Comparison of ENCODE assay signal across 10 mouse cellular contexts in genomic region chr10:90596576-90596975, GRCm38 (mm10).
DNase-seq lines count a peak whose midpoint lies in the region; ATAC-seq and TF ChIP-seq lines count a peak whose summit lies in the region.
"Had no signal": no experiment of that assay in that cellular context is flagged by ENCODE, and none has a peak within 500 bp of the region (broad histone marks: within the 10 kb centered on the region; RNA-seq: fewer than 3 reads in every experiment).

No protein-coding gene starts in this region.

- no peak overlapping the region for H3K4me2 ChIP-seq in forebrain, embryonic 14.5 days (ENCODE audit: low read length)
- H3K4me2 ChIP-seq: embryonic facial prominence, embryonic 13.5 days had no signal

- no peaks in the 10 kb centered on the region for H3K9me3 ChIP-seq in forebrain, embryonic 14.5 days (replicated peaks; ENCODE audit: control insufficient read depth, low read length)
- H3K9me3 ChIP-seq: embryonic facial prominence, embryonic 13.5 days had no signal

- H3K27ac ChIP-seq in forebrain, embryonic 14.5 days (ENCODE audit: low read depth, low read length): no peak overlapping the region
- no peak overlapping the region for H3K27ac ChIP-seq in kidney, adult 2 months (ENCODE audit: insufficient read depth, low read depth, low read length)
- H3K27ac ChIP-seq: embryonic facial prominence, embryonic 13.5 days; liver, embryonic 14.5 days had no signal

- no peak overlapping the region for H3K4me3 ChIP-seq in forebrain, embryonic 14.5 days (ENCODE audit: low read depth, low read length)
- H3K4me3 ChIP-seq in kidney, adult 2 months (ENCODE audit: insufficient read depth, low read depth, low read length): no peak overlapping the region
- H3K4me3 ChIP-seq: embryonic facial prominence, embryonic 13.5 days had no signal

- no peaks in the 10 kb centered on the region for H3K36me3 ChIP-seq in forebrain, embryonic 14.5 days (ENCODE audit: control insufficient read depth, insufficient read depth, low read length)
- no peaks in the 10 kb centered on the region for H3K36me3 ChIP-seq in kidney, adult 2 months (ENCODE audit: control insufficient read depth, insufficient read depth, low read length)
- H3K36me3 ChIP-seq: embryonic facial prominence, embryonic 13.5 days had no signal

- TF ChIP-seq CTCF in kidney, adult 2 months (conservative IDR thresholded peaks at IDR 0.05; ENCODE audit: insufficient read depth, insufficient read length, low read depth, low read length): no peak

- H3K9ac ChIP-seq in forebrain, embryonic 14.5 days (ENCODE audit: low read length): no peak overlapping the region
- H3K9ac ChIP-seq: embryonic facial prominence, embryonic 13.5 days; liver, embryonic 14.5 days had no signal

- intact Hi-C loops in left cerebral cortex, postnatal 10 days (cut with DNase I): no loop called here
- intact Hi-C loops in heart, postnatal 36 days (cut with DNase I): no loop called here

- no peak for TF ChIP-seq POLR2A in kidney, adult 2 months (IDR thresholded peaks at IDR 0.05; ENCODE audit: low read depth, low read length)

- peaks cover 9% of the 10 kb centered on the region; the same call in 1 of the 2 replicates for H3K4me1 ChIP-seq in forebrain, embryonic 14.5 days (ENCODE audit: control insufficient read depth, insufficient read depth, low read length)
- H3K4me1 ChIP-seq in kidney, adult 2 months (ENCODE audit: control insufficient read depth, insufficient read depth, low read length): no peaks in the 10 kb centered on the region
- H3K4me1 ChIP-seq: embryonic facial prominence, embryonic 13.5 days had no signal

- ATAC-seq in forebrain, embryonic 14.5 days: peak; percentile 74

- WGBS in forebrain, embryonic 14.5 days: 9% methylated on average over 3 of the region's 3 CpGs
- 35% methylated on average over 3 of the region's 3 CpGs for WGBS in kidney, adult 2 months

- no peaks in the 10 kb centered on the region for H3K27me3 ChIP-seq in forebrain, embryonic 14.5 days (replicated peaks; ENCODE audit: control insufficient read depth, insufficient read depth, low read length)
- no peaks in the 10 kb centered on the region for H3K27me3 ChIP-seq in kidney, adult 2 months (replicated peaks; ENCODE audit: control insufficient read depth, insufficient read depth, low read length)

- peak; percentile 25 for DNase-seq in embryo, embryonic 10.5 days (ENCODE audit: low spot score)
- DNase-seq in embryo, embryonic 9.5 days (ENCODE audit: extremely low spot score): no peak
- no peak for DNase-seq in forebrain, embryonic 14.5 days (ENCODE audit: low spot score)
- DNase-seq in left cerebral cortex, postnatal 10 days (ENCODE audit: extremely low spot score in 1 of 2, low spot score in 2 of 2): peak; percentile 54 to 61
- DNase-seq in retina, embryonic 14.5 days (ENCODE audit: low spot score): peak; percentile 67
- DNase-seq in heart, postnatal 36 days: no peak
- DNase-seq in urinary bladder, postnatal 25 days (ENCODE audit: low spot score): no peak
- no peak for DNase-seq in kidney, adult 2 months

Comparison
In these comparisons a context has a peak if more than half of its experiments do, and no peak if none do; other contexts are left out.
1. DNase-seq: peak in embryo, embryonic 10.5 days (single experiment), left cerebral cortex, postnatal 10 days (2 of 2) and retina, embryonic 14.5 days (single experiment); none in embryo, embryonic 9.5 days (single experiment), forebrain, embryonic 14.5 days (single experiment), heart, postnatal 36 days (0 of 2), urinary bladder, postnatal 25 days (single experiment) and kidney, adult 2 months (single experiment).